ENCODE assay signal across 8 mouse cellular contexts in genomic region chr4:154160538-154161390, GRCm38 (mm10). TPM values are rescaled to one million over a fixed set of nuclear protein-coding genes. Genes with fewer than 3 reads are reported as not detected.
DNase-seq lines count a peak whose midpoint lies in the region; ATAC-seq lines count a peak whose summit lies in the region.

TSS of gene Tprgl (minus strand) at chr4:154160666.

- peak; percentile 94 for ATAC-seq in CD4-positive, CD25-positive, alpha-beta regulatory T cell, adult 4 months
- ATAC-seq in heart, embryonic 14.5 days (ENCODE audit: insufficient number of reproducible peaks, insufficient read depth, low FRiP score, low read depth): peak; percentile 94
- ATAC-seq in liver, embryonic 13.5 days (ENCODE audit: low read depth): peak; percentile 92
- ATAC-seq in stomach, embryonic 16.5 days (ENCODE audit: insufficient read depth, low FRiP score): peak; percentile 96

- H3K9ac ChIP-seq in heart, embryonic 14.5 days (ENCODE audit: low read length): peak within 1 kb of the TSS; percentile 86
- H3K9ac ChIP-seq in liver, embryonic 13.5 days: peak within 1 kb of the TSS; percentile 94
- peak within 1 kb of the TSS; percentile 85 for H3K9ac ChIP-seq in stomach, embryonic 16.5 days (ENCODE audit: low read length)

- peak; percentile 93 for DNase-seq in c-Kit-negative CD71-positive TER-119-positive erythroid progenitor cells, embryonic 14.5 days (ENCODE audit: low read depth, low spot score)
- peak; percentile 90 for DNase-seq in fibroblast of lung, adult 2 months (ENCODE audit: low read depth)
- DNase-seq in kidney, postnatal 14 days: peak; percentile 98
- peak; percentile 97 for DNase-seq in liver, embryonic 13.5 days
- DNase-seq in neural tube, embryonic 10.5 days (ENCODE audit: extremely low spot score, low spot score): peak; percentile 96

- H3K27ac ChIP-seq in heart, embryonic 14.5 days (replicated peaks in 1 of 2; ENCODE audit: control insufficient read depth in 1 of 2, insufficient read depth in 1 of 2, low read depth in 2 of 2, low read length in 2 of 2): peak within 1 kb of the TSS; percentile 70 to 74
- peak within 1 kb of the TSS; percentile 99 for H3K27ac ChIP-seq in liver, embryonic 13.5 days
- peak within 1 kb of the TSS; percentile 84 for H3K27ac ChIP-seq in stomach, embryonic 16.5 days (ENCODE audit: low read length)

- peaks cover 3 to 15% of the 10 kb centered on the region in 2 experiments; a peak in 3 of 4 replicates for H3K4me1 ChIP-seq in heart, embryonic 14.5 days (ENCODE audit: control insufficient read depth in 2 of 2, insufficient read depth in 2 of 2, low read length in 2 of 2)
- H3K4me1 ChIP-seq in liver, embryonic 13.5 days (replicated peaks): peaks cover 51% of the 10 kb centered on the region
- peaks cover 14% of the 10 kb centered on the region; the same call in 1 of the 2 replicates for H3K4me1 ChIP-seq in stomach, embryonic 16.5 days (ENCODE audit: control insufficient read depth, insufficient read depth, low read length)

- peak within 1 kb of the TSS; percentile 82 for H3K4me2 ChIP-seq in heart, embryonic 14.5 days (ENCODE audit: low read length)
- H3K4me2 ChIP-seq in liver, embryonic 13.5 days: peak within 1 kb of the TSS; percentile 89
- H3K4me2 ChIP-seq in stomach, embryonic 16.5 days (ENCODE audit: low read depth, low read length): peak within 1 kb of the TSS; percentile 84

- WGBS in heart, embryonic 14.5 days: under 1% methylated on average over 75 of the region's 75 CpGs
- under 1% methylated on average over 64 of the region's 75 CpGs for WGBS in liver, embryonic 13.5 days (ENCODE audit: insufficient replicate concordance)
- under 1% methylated on average over 71 of the region's 75 CpGs for WGBS in stomach, embryonic 16.5 days

- H3K27me3 ChIP-seq in heart, embryonic 14.5 days (ENCODE audit: control insufficient read depth, insufficient read depth, low read length): no peaks in the 10 kb centered on the region
- H3K27me3 ChIP-seq in liver, embryonic 13.5 days: 0 out of 2 replicates have a peak, but pooled peaks cover 2% of the 10 kb centered on the region
- H3K27me3 ChIP-seq in stomach, embryonic 16.5 days (ENCODE audit: control insufficient read depth, insufficient read depth, low read length): no peaks in the 10 kb centered on the region

- no peaks in the 10 kb centered on the region for H3K9me3 ChIP-seq in heart, embryonic 14.5 days (ENCODE audit: control insufficient read depth, low read length)
- H3K9me3 ChIP-seq in liver, embryonic 13.5 days (replicated peaks): no peaks in the 10 kb centered on the region
- no peaks in the 10 kb centered on the region for H3K9me3 ChIP-seq in stomach, embryonic 16.5 days (replicated peaks; ENCODE audit: control insufficient read depth, low read length)

- H3K4me3 ChIP-seq in heart, embryonic 14.5 days (ENCODE audit: control insufficient read depth in 1 of 2, insufficient read depth in 1 of 2, low read depth in 1 of 2, low read length in 2 of 2): peak within 1 kb of the TSS; percentile 86 to 97
- peak within 1 kb of the TSS; percentile 94 for H3K4me3 ChIP-seq in liver, embryonic 13.5 days (replicated peaks)
- H3K4me3 ChIP-seq in stomach, embryonic 16.5 days (replicated peaks; ENCODE audit: low read length): peak within 1 kb of the TSS; percentile 94

- peaks cover 33% of the 10 kb centered on the region for H3K36me3 ChIP-seq in heart, embryonic 14.5 days (ENCODE audit: control insufficient read depth, insufficient read depth, low read length)
- H3K36me3 ChIP-seq in liver, embryonic 13.5 days: peaks cover 32% of the 10 kb centered on the region
- peaks cover 20% of the 10 kb centered on the region for H3K36me3 ChIP-seq in stomach, embryonic 16.5 days (ENCODE audit: control insufficient read depth, insufficient read depth, low read length)

RNA-seq across cellular contexts. Expression of gene Tprgl, which starts in this region (rescaled TPM):
- polyA plus RNA-seq in CD4-positive, CD25-positive, alpha-beta regulatory T cell, adult 4 months (2017; shearing (Covaris generic)): 10 to 100 TPM; 11.4 to 28.4 TPM
- polyA plus RNA-seq in heart, embryonic 14.5 days (2014; fragmentation: Nextera tagmentation; extraction: Ambion mirVana): 145 and 148 TPM in 2 replicates
- polyA plus RNA-seq in liver, embryonic 13.5 days (2015; fragmentation: Nextera tagmentation; extraction: Ambion mirVana): 138 and 145 TPM in 2 replicates
- 122 and 126 TPM in 2 replicates for polyA plus RNA-seq in stomach, embryonic 16.5 days (2015; fragmentation: Nextera tagmentation; extraction: Ambion mirVana)

Comparison
In these comparisons a context has a peak if more than half of its experiments do, and no peak if none do; other contexts are left out.
1. Peak in every context shown above with its lines: DNase-seq, ATAC-seq, H3K4me3 ChIP-seq and H3K27ac ChIP-seq.